Mouse (Mus musculus) midbrain, embryonic 10.5 days (tissue): Measurements from ENCODE around the gene Ifnar1. TPM values are rescaled to one million over a fixed set of nuclear protein-coding genes. Genes with fewer than 3 reads are reported as not detected.
"Not testable (repeated sequence)": the region's sequence is repeated elsewhere in the genome, so short reads cannot be mapped to it uniquely, and the experiment has no call there.

Experiments
- DNase-seq: peaks from one replicate; pipeline ENCODE4 v3.0.0-alpha.2; 2017; ENCODE audit warnings: low spot score
- H3K27ac ChIP-seq: fragments of 300-500 bp; sonication (generic); replicated peaks from 2 replicates; pipeline ENCODE4 v1.5.1; 2016; ENCODE audit warnings: mild to moderate bottlenecking
- H3K27me3 ChIP-seq: fragments of 300-500 bp; sonication (generic); 2 replicates; pipeline ENCODE4 v1.6.1; 2016; ENCODE audit warnings: low read depth, mild to moderate bottlenecking; ENCODE audit not compliant: poor library complexity, severe bottlenecking
- H3K36me3 ChIP-seq: fragments of 300-500 bp; sonication (generic); 2 replicates; pipeline ENCODE4 v1.6.1; 2016; ENCODE audit warnings: mild to moderate bottlenecking, moderate library complexity
- H3K4me1 ChIP-seq: fragments of 300-500 bp; sonication (generic); 2 replicates; pipeline ENCODE4 v1.6.1; 2016
- H3K4me3 ChIP-seq: fragments of 300-500 bp; sonication (generic); 2 replicates; pipeline ENCODE4 v1.5.1; 2016; ENCODE audit warnings: mild to moderate bottlenecking, moderate library complexity
- H3K9me3 ChIP-seq: fragments of 300-500 bp; sonication (generic); replicated peaks from 2 replicates; pipeline ENCODE4 v1.6.1; 2016; ENCODE audit warnings: mild to moderate bottlenecking
- WGBS: fragments of 180-500 bp; shearing (Covaris S2); methylation state at CpG from one replicate; pipeline ENCODE4 v1.1.7; 2016; 5-methylcytosine and 5-hydroxymethylcytosine counted together
- polyA plus RNA-seq: library from polyadenylated mRNA; unstranded; fragments of >200 nt; fragmentation: Nextera tagmentation; extraction: Ambion mirVana; gene quantifications from 2 replicates; pipeline ENCODE4 v1.2.1, GENCODE M21; 2016

The Ifnar1 gene
- 52.0 and 55.8 TPM in 2 replicates for polyA plus RNA-seq

- H3K4me1 ChIP-seq: peaks cover 19% of the 10 kb centered on the region
- DNase-seq: peak; percentile 99
- H3K27ac ChIP-seq: peak within 1 kb of the TSS; percentile 93
- H3K4me3 ChIP-seq: peak within 1 kb of the TSS; percentile 91
- WGBS: under 1% methylated on average over 64 of the region's 68 CpGs
- H3K9me3 ChIP-seq: no peaks in the 10 kb centered on the region
- H3K36me3 ChIP-seq: peaks cover 25% of the 10 kb centered on the region
- no peaks in the 10 kb centered on the region for H3K27me3 ChIP-seq
Observed at GRCm38 (mm10) chr16:91484808-91485700, at the start of gene Ifnar1. TSS of gene Ifnar1 (plus strand) at chr16:91485238.

GRCm38 (mm10) chr16:91438081-91438480 lies 47.0 kb upstream of the Ifnar1 start:
- DNase-seq: no peak
- 87% methylated on average over 3 of the region's 3 CpGs for WGBS
- Histone ChIP-seq H3K4me1 (peaks cover 7% of the 10 kb centered on the region), H3K36me3 (no peaks in the 10 kb centered on the region), H3K9me3 (no peaks in the 10 kb centered on the region), H3K4me3 (no peak overlapping the region), H3K27ac (no peak overlapping the region), H3K27me3 (no peaks in the 10 kb centered on the region)

GRCm38 (mm10) chr16:91438599-91438998 lies 46.4 kb upstream of the Ifnar1 start:
- not testable (repeated sequence) for H3K4me3 ChIP-seq, H3K9me3 ChIP-seq, H3K4me1 ChIP-seq, H3K27ac ChIP-seq, DNase-seq, H3K36me3 ChIP-seq, H3K27me3 ChIP-seq
- WGBS: 86% methylated on average over 1 of the region's 1 CpGs

DNA sequence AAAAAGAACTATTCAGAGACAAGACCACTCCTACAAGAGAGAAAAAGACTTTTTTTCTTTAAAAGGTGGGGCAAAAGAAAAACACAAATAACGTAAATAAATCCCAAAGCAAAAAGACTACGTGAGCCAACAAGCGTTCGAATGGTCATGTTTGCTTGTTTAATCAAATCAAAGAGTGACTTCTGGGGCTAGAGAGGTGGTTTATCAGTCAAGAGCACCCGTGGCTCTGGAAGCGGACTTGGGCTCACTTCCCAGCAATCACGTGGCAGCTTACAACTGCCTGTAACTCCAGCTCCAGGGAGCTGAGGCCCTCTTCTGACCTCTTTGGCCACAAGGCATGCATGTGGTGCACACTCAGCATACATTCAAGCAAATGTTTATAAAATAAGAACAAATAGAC lies 43.7 kb upstream of the Ifnar1 start:
- no peak overlapping the region for H3K4me3 ChIP-seq
- DNase-seq: no peak
- 65% methylated on average over 7 of the region's 7 CpGs for WGBS
- H3K36me3 ChIP-seq: no peaks in the 10 kb centered on the region
- no peak overlapping the region for H3K27ac ChIP-seq
- no peaks in the 10 kb centered on the region; the same call in 1 of the 2 replicates for H3K4me1 ChIP-seq
- H3K27me3 ChIP-seq: no peaks in the 10 kb centered on the region
- H3K9me3 ChIP-seq: no peaks in the 10 kb centered on the region

DNA sequence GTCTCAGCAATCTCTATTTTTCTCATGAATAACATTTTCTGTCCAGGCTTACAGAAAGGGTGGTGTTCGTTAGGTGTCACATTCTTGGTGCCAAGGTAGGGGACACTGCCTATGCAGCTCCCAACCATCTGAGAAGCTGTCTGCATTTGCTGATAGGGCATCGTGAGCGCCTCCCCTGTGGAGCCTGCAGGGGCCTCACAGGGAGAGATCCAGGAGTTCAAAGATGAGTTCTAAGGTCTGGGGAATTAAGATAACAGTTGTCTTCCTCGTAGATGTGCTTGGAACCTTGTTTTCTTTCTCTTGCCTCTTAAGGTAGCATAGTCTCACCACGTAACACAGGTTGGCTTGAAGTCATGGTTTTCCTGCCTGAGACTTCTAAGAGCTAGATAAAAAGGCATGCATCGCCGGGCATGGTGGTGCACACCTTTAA lies 43.2 kb upstream of the Ifnar1 start:
- no peaks in the 10 kb centered on the region for H3K36me3 ChIP-seq
- H3K4me3 ChIP-seq: no peak overlapping the region
- whole genome bisulfite sequencing: 82% methylated on average over 7 of the region's 7 CpGs
- no peak for DNase-seq
- H3K4me1 ChIP-seq: no peaks in the 10 kb centered on the region; the same call in 1 of the 2 replicates
- H3K27me3 ChIP-seq: no peaks in the 10 kb centered on the region
- H3K9me3 ChIP-seq: no peaks in the 10 kb centered on the region
- no peak overlapping the region for H3K27ac ChIP-seq

DNA sequence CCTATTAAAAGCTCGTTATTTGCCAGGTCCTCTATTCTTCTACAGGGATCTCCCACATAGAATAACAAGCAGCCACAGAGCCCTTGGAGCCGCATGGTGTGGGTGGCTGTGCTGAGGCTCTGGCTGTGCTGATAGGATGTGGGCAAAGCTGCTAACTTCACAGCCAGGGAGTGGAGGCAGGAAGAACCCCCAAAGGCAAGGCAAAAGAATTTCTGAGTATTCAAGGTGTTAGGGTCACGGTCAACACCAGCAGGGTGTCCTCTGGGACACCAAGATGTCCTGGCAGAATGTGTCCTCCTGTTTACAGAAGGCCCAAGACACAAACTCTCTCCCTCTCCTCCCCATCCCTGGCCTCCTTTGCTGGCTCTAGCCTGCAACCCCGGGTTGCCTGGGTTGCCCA lies 42.6 kb upstream of the Ifnar1 start:
- WGBS: 79% methylated on average over 4 of the region's 4 CpGs
- H3K27me3 ChIP-seq: no peaks in the 10 kb centered on the region
- peak overlapping the region; percentile 50; the same call in 1 of the 2 replicates for H3K27ac ChIP-seq

DNA sequence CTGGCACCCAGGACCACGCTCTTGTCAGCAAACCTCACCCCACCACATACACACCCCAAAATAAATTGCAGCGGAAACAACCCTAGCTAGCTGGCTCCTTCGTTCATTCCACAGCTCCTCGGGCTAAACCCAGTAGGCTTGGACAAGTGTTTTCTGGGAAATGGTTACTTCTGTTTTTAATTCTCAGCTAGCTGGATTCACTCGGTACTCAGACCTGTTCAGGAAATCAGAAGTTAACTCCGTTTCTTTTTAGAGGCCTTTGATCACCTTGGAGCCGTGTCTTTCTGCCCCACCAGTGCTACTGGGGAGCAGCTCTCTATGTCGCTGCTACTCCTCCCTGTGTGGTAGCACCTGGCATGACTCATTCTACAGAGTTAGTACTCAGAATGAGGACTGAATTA lies 41.8 kb upstream of the Ifnar1 start:
- H3K4me3 ChIP-seq: no peak overlapping the region
- no peak for DNase-seq
- no peaks in the 10 kb centered on the region; the same call in 1 of the 2 replicates for H3K4me1 ChIP-seq
- 87% methylated on average over 8 of the region's 8 CpGs for WGBS
- H3K27me3 ChIP-seq: no peaks in the 10 kb centered on the region
- H3K27ac ChIP-seq: no peak overlapping the region
- no peaks in the 10 kb centered on the region for H3K36me3 ChIP-seq
- no peaks in the 10 kb centered on the region for H3K9me3 ChIP-seq

More for the DNA sequence above, 42.6 kb upstream of the Ifnar1 start:
- Histone ChIP-seq H3K36me3 (no peaks in the 10 kb centered on the region), H3K4me1 (no peaks in the 10 kb centered on the region; the same call in 1 of the 2 replicates), H3K4me3 (no peak overlapping the region), H3K9me3 (no peaks in the 10 kb centered on the region)
- DNase-seq: no peak

GRCm38 (mm10) chr16:91444847-91445246 lies 40.2 kb upstream of the Ifnar1 start:
- H3K4me3 ChIP-seq: no peak overlapping the region
- no peaks in the 10 kb centered on the region for H3K9me3 ChIP-seq
- H3K36me3 ChIP-seq: no peaks in the 10 kb centered on the region
- DNase-seq: no peak
- WGBS: 86% methylated on average over 4 of the region's 4 CpGs
- no peaks in the 10 kb centered on the region for H3K27me3 ChIP-seq
- no peaks in the 10 kb centered on the region; the same call in 1 of the 2 replicates for H3K4me1 ChIP-seq
- no peak overlapping the region for H3K27ac ChIP-seq

DNA sequence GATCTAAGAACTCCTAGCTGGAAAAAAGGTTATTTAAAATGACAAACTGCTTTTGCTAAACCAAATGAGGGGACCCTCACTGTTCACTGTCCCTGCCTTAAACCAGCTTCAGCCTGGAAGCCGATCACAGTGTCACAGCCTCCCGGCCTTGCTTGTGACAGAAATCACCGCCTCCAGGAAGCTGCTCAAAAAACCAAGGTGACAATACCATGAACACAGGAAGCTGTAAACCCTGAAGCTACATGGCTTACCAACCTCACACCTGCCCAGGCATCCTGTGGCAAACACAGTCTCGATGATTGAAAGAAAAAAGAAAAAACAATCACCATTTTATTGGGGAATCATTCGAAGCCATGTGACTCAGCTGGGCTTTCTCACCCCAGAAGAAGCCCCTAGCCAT lies 39.5 kb upstream of the Ifnar1 start:
- Histone ChIP-seq H3K4me3 (no peak overlapping the region), H3K27ac (no peak overlapping the region), H3K4me1 (no peaks in the 10 kb centered on the region; the same call in 1 of the 2 replicates), H3K27me3 (no peaks in the 10 kb centered on the region), H3K36me3 (no peaks in the 10 kb centered on the region), H3K9me3 (no peaks in the 10 kb centered on the region)
- no peak for DNase-seq
- WGBS: 92% methylated on average over 5 of the region's 5 CpGs

DNA sequence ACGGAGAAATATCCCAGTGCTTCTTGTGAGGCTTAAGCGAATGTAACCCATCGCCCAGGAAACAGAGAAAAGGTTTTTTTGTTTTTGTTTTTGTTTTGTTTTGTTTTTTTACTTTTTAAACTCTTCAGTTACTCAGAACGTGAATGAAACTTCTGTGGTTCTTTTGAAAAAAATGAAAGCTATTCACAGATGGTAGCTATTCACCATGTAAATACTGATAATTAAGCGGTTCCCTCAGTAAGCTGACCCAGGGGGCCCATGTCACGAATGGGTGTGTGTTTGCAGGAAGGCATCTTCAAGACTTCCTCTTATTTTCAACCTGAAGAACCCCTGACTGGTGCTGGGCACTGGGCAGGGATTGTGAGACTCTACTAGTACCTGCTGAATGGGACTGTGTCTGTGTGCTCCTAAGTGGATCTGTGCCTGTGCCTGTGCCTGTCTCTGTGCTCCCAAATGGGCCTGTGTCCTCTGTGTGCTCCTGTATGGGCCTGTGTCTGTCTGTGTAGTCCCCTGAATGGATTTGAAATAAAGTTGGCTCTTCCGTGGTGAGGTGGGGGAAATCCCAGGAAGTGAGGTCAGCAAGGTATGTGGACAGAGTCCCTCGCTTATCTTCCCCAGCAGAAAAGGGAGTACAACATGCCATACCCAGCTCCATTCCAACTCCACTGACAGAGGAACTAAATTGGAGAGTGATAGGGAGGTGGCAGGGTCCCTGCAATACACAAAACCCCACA lies 38.1 kb upstream of the Ifnar1 start:
- no peaks in the 10 kb centered on the region; the same call in 1 of the 2 replicates for H3K4me1 ChIP-seq
- no peaks in the 10 kb centered on the region for H3K36me3 ChIP-seq
- no peak overlapping the region for H3K27ac ChIP-seq
- no peak for DNase-seq
- no peak overlapping the region for H3K4me3 ChIP-seq
- 82% methylated on average over 8 of the region's 8 CpGs for whole genome bisulfite sequencing
- H3K9me3 ChIP-seq: no peaks in the 10 kb centered on the region
- H3K27me3 ChIP-seq: no peaks in the 10 kb centered on the region

- Histone ChIP-seq H3K36me3 (no peaks in the 10 kb centered on the region), H3K27ac (no peak overlapping the region), H3K27me3 (no peaks in the 10 kb centered on the region), H3K4me1 (no peaks in the 10 kb centered on the region; the same call in 1 of the 2 replicates), H3K4me3 (no peak overlapping the region), H3K9me3 (no peaks in the 10 kb centered on the region)
- no peak for DNase-seq
- whole genome bisulfite sequencing: 88% methylated on average over 6 of the region's 6 CpGs
Observed at GRCm38 (mm10) chr16:91447512-91447900, 37.5 kb upstream of the Ifnar1 start.

DNA sequence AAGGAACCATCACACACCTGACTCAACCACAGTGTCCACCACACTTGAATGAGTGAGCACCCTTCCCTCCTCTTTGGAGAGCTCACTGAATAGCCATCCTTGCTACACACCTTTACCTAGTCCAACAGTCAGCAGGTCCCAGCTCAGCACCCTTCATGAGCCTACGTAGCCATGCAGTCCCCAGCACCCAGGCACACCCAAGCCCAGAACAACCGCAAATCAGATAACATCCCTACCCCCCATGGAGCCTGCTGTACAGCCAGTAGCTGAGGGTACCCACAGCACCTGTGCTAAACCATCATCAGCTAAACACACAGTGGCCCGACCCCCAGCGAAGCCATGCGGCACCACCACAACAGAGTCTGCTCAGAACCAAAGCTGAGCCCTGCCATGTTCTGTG lies 37.0 kb upstream of the Ifnar1 start:
- H3K9me3 ChIP-seq: no peaks in the 10 kb centered on the region
- no peak overlapping the region for H3K27ac ChIP-seq
- H3K36me3 ChIP-seq: no peaks in the 10 kb centered on the region
- no peak overlapping the region for H3K4me3 ChIP-seq
- no peaks in the 10 kb centered on the region for H3K4me1 ChIP-seq
- no peak for DNase-seq
- no peaks in the 10 kb centered on the region for H3K27me3 ChIP-seq
- WGBS: 87% methylated on average over 5 of the region's 5 CpGs

- no peak overlapping the region for H3K27ac ChIP-seq
- WGBS: 85% methylated on average over 7 of the region's 7 CpGs
- no peak for DNase-seq
- no peaks in the 10 kb centered on the region for H3K36me3 ChIP-seq
- H3K9me3 ChIP-seq: no peaks in the 10 kb centered on the region
- H3K27me3 ChIP-seq: no peaks in the 10 kb centered on the region
- no peaks in the 10 kb centered on the region for H3K4me1 ChIP-seq
- H3K4me3 ChIP-seq: no peak overlapping the region
Observed at GRCm38 (mm10) chr16:91448895-91449294, 36.1 kb upstream of the Ifnar1 start.
